Mouse (Mus musculus) adrenal gland, postnatal 25 days (tissue): ENCODE data around the gene Rundc3a. TPM values are rescaled to one million over a fixed set of nuclear protein-coding genes. Genes with fewer than 3 reads are reported as not detected.

ENCODE experiments used
- DNase-seq: peaks from one replicate; pipeline ENCODE4 v3.0.0; 2021; ENCODE audit warnings: mixed read lengths
- microRNA-seq, 2 experiments: library from miRNA; unstranded; fragments of <30 nt; microRNA quantifications; one replicate each; pipeline ENCODE4 v1.2.0; 2021
- total RNA-seq: library from RNA; stranded (reverse); gene quantifications from 2 replicates; pipeline ENCODE4 v1.2.3, GENCODE M21; 2021

The Rundc3a gene
- total RNA-seq, 1 experiment from 2014 or later, result 39.7 TPM

DNA sequence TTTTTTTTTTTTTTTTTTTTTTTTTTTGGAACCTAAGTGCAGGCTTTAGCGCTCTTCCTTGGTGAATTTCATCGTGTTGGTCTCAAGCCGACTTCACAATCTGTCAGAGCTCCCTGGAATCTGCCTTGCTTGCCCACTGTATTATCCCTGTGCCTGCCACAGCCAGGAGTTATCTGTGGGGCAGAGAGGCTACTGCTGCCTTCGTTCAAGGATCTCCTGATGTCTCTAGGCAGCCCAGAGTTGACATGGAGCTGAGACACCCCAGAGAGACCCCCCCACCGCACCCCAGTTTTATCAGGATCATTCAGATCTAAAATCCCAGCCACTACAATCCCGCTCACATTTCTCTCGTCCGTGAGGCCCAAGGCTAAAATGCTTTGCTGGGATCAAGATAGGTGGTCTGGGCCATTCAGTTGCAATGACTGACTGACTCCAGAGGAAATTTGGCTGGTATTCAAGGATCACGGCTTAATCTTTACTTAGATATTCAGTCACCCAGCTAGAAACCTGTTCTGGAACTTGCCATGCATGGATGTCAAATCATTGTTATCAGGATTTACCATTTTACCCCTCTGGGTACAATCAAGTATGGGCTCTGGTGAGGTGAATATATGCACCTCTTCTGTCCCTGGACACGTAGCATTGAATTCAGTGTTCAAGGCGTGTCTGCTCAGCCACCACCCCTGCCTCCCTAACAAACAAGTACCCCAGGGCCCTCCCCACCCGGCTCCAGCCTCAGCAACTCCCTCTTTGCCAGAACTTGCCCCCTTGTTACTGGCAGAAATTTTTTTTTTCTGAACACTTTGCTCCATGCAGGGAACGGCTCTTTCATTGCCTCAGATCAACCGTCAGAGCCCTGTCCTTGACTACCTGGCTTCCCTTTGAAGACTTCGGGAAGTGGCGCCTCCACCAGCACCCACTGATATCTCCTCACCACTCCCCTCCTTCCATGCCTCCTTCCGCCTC lies 56.1 kb downstream of the Rundc3a start:
- DNase-seq, result no peak

Small RNA genes within 50 kb of the gene (microRNA-seq; reads per million reads assigned to microRNA genes)
- 0 to 0.34 reads per million in 2 experiments for gene Mir6930

Other genes starting within 250 kb of the Rundc3a start
- gene Nags, start 247.9 kb upstream of the Rundc3a start, total RNA-seq, result 0.27 and 1.3 TPM in 2 replicates
- gene Tmem101, start 237.0 kb upstream of the Rundc3a start, total RNA-seq, result 14.2 and 22.1 TPM in 2 replicates
- 72.6 and 92.6 TPM in 2 replicates for gene Lsm12, start 208.1 kb upstream of the Rundc3a start, total RNA-seq
- gene G6pc3, start 203.8 kb upstream of the Rundc3a start, total RNA-seq, result 132 and 143 TPM in 2 replicates
- 79.9 and 117 TPM in 2 replicates for gene Hdac5, start 163.2 kb upstream of the Rundc3a start, total RNA-seq
- gene BC030867, start 144.5 kb upstream of the Rundc3a start, total RNA-seq, result 1.3 and 1.5 TPM in 2 replicates
- gene Asb16, start 124.7 kb upstream of the Rundc3a start, total RNA-seq, result 0.36 TPM in 1 of 2 replicates, not detected in the other
- gene Tmub2, start 108.5 kb upstream of the Rundc3a start, total RNA-seq, result 50.6 and 63.0 TPM in 2 replicates
- 53.6 and 62.4 TPM in 2 replicates for gene Atxn7l3, start 96.8 kb upstream of the Rundc3a start, total RNA-seq
- gene Ubtf, start 73.7 kb upstream of the Rundc3a start, total RNA-seq, result 113 and 116 TPM in 2 replicates
- gene Slc4a1, start 27.2 kb upstream of the Rundc3a start, total RNA-seq, result 1.0 and 1.8 TPM in 2 replicates
- gene Slc25a39, start 14.5 kb downstream of the Rundc3a start, total RNA-seq, result 439 and 629 TPM in 2 replicates
- gene Grn, start 36.9 kb downstream of the Rundc3a start, total RNA-seq, result 198 and 230 TPM in 2 replicates
- 4.3 and 8.7 TPM in 2 replicates for gene Fam171a2, start 54.3 kb downstream of the Rundc3a start, total RNA-seq
- gene Itga2b, start 76.7 kb downstream of the Rundc3a start, total RNA-seq, result 2.2 and 4.7 TPM in 2 replicates
- 32.2 and 33.4 TPM in 2 replicates for gene Gpatch8, start 163.0 kb downstream of the Rundc3a start, total RNA-seq
- not detected in 2 replicates for gene Gm11627, start 186.1 kb downstream of the Rundc3a start, total RNA-seq
- gene Fzd2, start 211.0 kb downstream of the Rundc3a start, total RNA-seq, result 3.8 and 4.9 TPM in 2 replicates